Comparison of ENCODE assay signal across 23 mouse cellular contexts in the genomic region with DNA sequence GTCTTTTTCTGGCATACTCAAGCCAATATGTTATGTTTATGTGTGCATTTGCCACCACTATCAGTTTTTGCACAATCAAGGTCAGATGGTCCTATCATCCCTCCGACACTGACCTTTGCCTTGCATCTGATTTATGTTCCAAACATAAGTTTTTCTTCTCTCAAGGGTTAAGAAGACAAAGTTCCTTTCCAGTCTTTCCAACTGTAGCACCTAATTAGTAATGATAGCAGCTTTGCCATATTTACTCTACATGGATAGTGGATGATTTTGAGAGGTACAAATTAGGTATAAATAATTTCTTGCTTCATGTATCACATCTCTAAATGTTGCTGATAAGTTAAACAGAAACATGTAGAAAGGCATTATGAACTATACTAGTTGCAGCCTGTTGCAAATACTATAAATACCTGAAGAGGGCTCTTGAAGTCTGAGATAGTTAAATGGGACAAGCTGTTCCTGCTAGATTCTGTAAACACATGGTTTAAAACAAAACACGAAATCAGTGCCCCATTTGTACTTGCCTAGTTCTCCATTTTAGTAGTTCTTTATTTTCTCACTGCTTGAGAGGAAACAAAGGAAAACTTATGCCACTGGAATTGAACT.
DNase-seq lines count a peak whose midpoint lies in the region; ATAC-seq and TF ChIP-seq lines count a peak whose summit lies in the region.
"Had no signal": no experiment of that assay in that cellular context is flagged by ENCODE, and none has a peak within 500 bp of the region (broad histone marks: within the 10 kb centered on the region; RNA-seq: fewer than 3 reads in every experiment).

No protein-coding gene starts in this region.

- no peak for ATAC-seq in heart, embryonic 11.5 days (replicated peaks; ENCODE audit: insufficient number of reproducible peaks, low FRiP score, low TSS enrichment)
- ATAC-seq in lung, postnatal 0 days = no peak
- ATAC-seq: activated CD4-positive, CD25-positive, alpha-beta regulatory T cell, adult 4 months; forebrain, embryonic 14.5 days; hindbrain, postnatal 0 days had no signal

- H3K9me3 ChIP-seq in heart, embryonic 11.5 days (replicated peaks; ENCODE audit: control insufficient read depth, low read length) = no peaks in the 10 kb centered on the region
- H3K9me3 ChIP-seq in lung, postnatal 0 days (ENCODE audit: low read length) = no peaks in the 10 kb centered on the region
- H3K9me3 ChIP-seq: embryonic facial prominence, embryonic 15.5 days; limb, embryonic 10.5 days; liver, embryonic 15.5 days; midbrain, embryonic 12.5 days had no signal

- no peaks in the 10 kb centered on the region for H3K27me3 ChIP-seq in heart, embryonic 11.5 days (ENCODE audit: control insufficient read depth, insufficient read depth, low read length)
- no peaks in the 10 kb centered on the region for H3K27me3 ChIP-seq in lung, postnatal 0 days (replicated peaks; ENCODE audit: insufficient read depth, low read length)
- H3K27me3 ChIP-seq: embryonic facial prominence, embryonic 15.5 days; liver, embryonic 15.5 days; midbrain, embryonic 12.5 days had no signal

- peaks cover 10% of the 10 kb centered on the region for H3K4me1 ChIP-seq in heart, embryonic 11.5 days (ENCODE audit: control insufficient read depth, insufficient read depth, low read length)
- H3K4me1 ChIP-seq in lung, postnatal 0 days (ENCODE audit: insufficient read depth, low read depth, low read length) = no peaks in the 10 kb centered on the region
- H3K4me1 ChIP-seq: embryonic facial prominence, embryonic 15.5 days; limb, embryonic 10.5 days; liver, embryonic 15.5 days; midbrain, embryonic 12.5 days had no signal

- 43% methylated on average over 2 of the region's 2 CpGs for WGBS in heart, embryonic 11.5 days (ENCODE audit: insufficient replicate concordance)
- 37% methylated on average over 2 of the region's 2 CpGs for WGBS in lung, postnatal 0 days

- no peak overlapping the region for H3K4me2 ChIP-seq in heart, embryonic 11.5 days
- no peak overlapping the region for H3K4me2 ChIP-seq in lung, postnatal 0 days (replicated peaks; ENCODE audit: low read depth, low read length)
- H3K4me2 ChIP-seq: embryonic facial prominence, embryonic 15.5 days; liver, embryonic 15.5 days; midbrain, embryonic 12.5 days had no signal

- peak; percentile 3 for DNase-seq in adrenal gland, adult 2 months
- no peak for DNase-seq in adrenal gland, postnatal 25 days
- DNase-seq in heart, adult 9 months (ENCODE audit: low spot score in 2 of 2) = peak; percentile 2 to 11
- peak; percentile 24 for DNase-seq in lung, postnatal 0 days (ENCODE audit: low spot score)
- DNase-seq in lung, postnatal 14 days = no peak
- no peak for DNase-seq in layer of hippocampus, adult 8-10 months (ENCODE audit: low spot score in 2 of 2)
- DNase-seq in embryo, embryonic 11 days = no peak
- DNase-seq: adrenal gland, postnatal 10 days; cerebellum, adult 2 months; cerebellum, postnatal 25 days; kidney, adult 9 months; kidney, postnatal 14 days; liver; thymus, adult 2 months had no signal

- no peak overlapping the region for H3K4me3 ChIP-seq in heart, embryonic 11.5 days (ENCODE audit: low read depth, low read length)
- H3K4me3 ChIP-seq in lung, postnatal 0 days (ENCODE audit: low read depth, low read length) = no peak overlapping the region
- H3K4me3 ChIP-seq: embryonic facial prominence, embryonic 15.5 days; limb, embryonic 10.5 days; liver, embryonic 15.5 days; midbrain, embryonic 12.5 days had no signal

- H3K27ac ChIP-seq in heart, embryonic 11.5 days (ENCODE audit: low read depth, low read length) = no peak overlapping the region
- H3K27ac ChIP-seq in lung, postnatal 0 days (ENCODE audit: low read length) = no peak overlapping the region
- H3K27ac ChIP-seq: embryonic facial prominence, embryonic 15.5 days; hindbrain, postnatal 0 days; limb, embryonic 10.5 days; liver, embryonic 15.5 days; midbrain, embryonic 12.5 days; stomach, postnatal 0 days had no signal

- H3K36me3 ChIP-seq in heart, embryonic 11.5 days (ENCODE audit: control insufficient read depth, insufficient read depth, low read length) = no peaks in the 10 kb centered on the region
- H3K36me3 ChIP-seq in lung, postnatal 0 days (ENCODE audit: insufficient read depth, low read length) = no peaks in the 10 kb centered on the region
- H3K36me3 ChIP-seq: embryonic facial prominence, embryonic 15.5 days; limb, embryonic 10.5 days; liver, embryonic 15.5 days; midbrain, embryonic 12.5 days had no signal

- H3K9ac ChIP-seq in heart, embryonic 11.5 days (ENCODE audit: low read depth, low read length) = no peak overlapping the region
- H3K9ac ChIP-seq in lung, postnatal 0 days (replicated peaks; ENCODE audit: low read depth) = no peak overlapping the region
- H3K9ac ChIP-seq: embryonic facial prominence, embryonic 15.5 days; liver, embryonic 15.5 days; midbrain, embryonic 12.5 days had no signal

- no peak for TF ChIP-seq CTCF in lung, postnatal 0 days (IDR thresholded peaks at IDR 0.05)

- TF ChIP-seq EP300 in lung, postnatal 0 days (IDR thresholded peaks at IDR 0.05) = no peak

Comparison
In these comparisons a context has a peak if more than half of its experiments do, and no peak if none do; other contexts are left out.
1. DNase-seq: peak in adrenal gland, adult 2 months (single experiment), heart, adult 9 months (2 of 2) and lung, postnatal 0 days (single experiment); none in adrenal gland, postnatal 25 days (single experiment), lung, postnatal 14 days (single experiment), layer of hippocampus, adult 8-10 months (0 of 2) and embryo, embryonic 11 days (single experiment).